Mouse (Mus musculus): ENCODE measurements at regions not wholly inside any gene's neighbourhood (a gene's known extent, or its start where the extent isn't known, plus 50 kb on each side); places are given as distances from the start of the nearest gene placed in this dataset.

GRCm38 (mm10) chr12:77568286-77568685 lies 330.4 kb downstream of the Fut8 start:
- peak; percentile 75; the same call in 1 of the 2 replicates for TF ChIP-seq CTCF (IDR thresholded peaks at IDR 0.05; ENCODE audit: extremely low read depth, insufficient read length, insufficient replicate concordance, low read depth, low read length)
- TF ChIP-seq POLR2A (IDR thresholded peaks at IDR 0.05; ENCODE audit: low read depth, low read length), result no peak

All from small intestine, adult 2 months (tissue).